Mouse (Mus musculus) olfactory bulb, adult 2 months (tissue): ENCODE data around the gene Lrmda.

Source experiments
- CTCF ChIP-seq: fragments of 200-500 bp; IDR thresholded peaks from 2 replicates; pipeline ENCODE4 v1.5.1; 2012; ENCODE audit warnings: low read depth, mild to moderate bottlenecking, low read length, moderate library complexity; ENCODE audit not compliant: insufficient read depth
- POLR2A ChIP-seq: fragments of 200-500 bp; IDR thresholded peaks from 2 replicates; pipeline ENCODE4 v1.6.1; 2012; ENCODE audit warnings: mild to moderate bottlenecking, low read depth, low read length, moderate library complexity; ENCODE audit not compliant: insufficient read depth

DNA sequence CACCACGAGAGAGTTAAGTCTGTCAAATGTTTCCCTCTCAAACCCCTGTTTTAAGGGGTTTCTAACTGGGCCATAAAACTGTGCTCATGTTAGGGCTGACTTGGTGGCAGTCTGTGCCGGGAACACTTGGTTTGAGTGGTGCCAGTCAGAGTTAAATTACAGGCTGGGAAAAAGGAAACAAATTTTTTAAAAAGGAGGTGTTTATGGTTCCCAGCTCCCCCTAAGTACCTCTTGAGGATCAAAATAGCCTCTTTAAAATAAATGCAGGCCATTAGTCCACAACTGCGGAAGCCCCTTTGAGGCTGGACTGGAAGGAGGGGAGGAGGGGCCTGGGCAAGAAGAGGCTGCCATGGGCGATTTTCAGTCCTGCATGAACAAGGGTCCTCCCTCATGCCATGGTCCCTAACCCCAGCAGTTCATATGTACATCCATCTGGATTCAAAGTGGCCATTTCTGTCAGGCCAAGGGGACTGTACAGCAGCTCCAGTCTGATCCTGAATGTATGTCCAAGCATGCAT lies 416.4 kb downstream of the Lrmda start:
- TF ChIP-seq CTCF (no peak), POLR2A (no peak)
